Mouse (Mus musculus) cerebellum, postnatal 10 days (tissue): ENCODE results near the gene Idh3g.

Experiments used
- DNase-seq, 2 experiments: peaks; one replicate each; pipeline ENCODE4 v3.0.0; 2021; ENCODE audit warnings: mixed read lengths in 2 of 2

The Idh3g gene

DNA sequence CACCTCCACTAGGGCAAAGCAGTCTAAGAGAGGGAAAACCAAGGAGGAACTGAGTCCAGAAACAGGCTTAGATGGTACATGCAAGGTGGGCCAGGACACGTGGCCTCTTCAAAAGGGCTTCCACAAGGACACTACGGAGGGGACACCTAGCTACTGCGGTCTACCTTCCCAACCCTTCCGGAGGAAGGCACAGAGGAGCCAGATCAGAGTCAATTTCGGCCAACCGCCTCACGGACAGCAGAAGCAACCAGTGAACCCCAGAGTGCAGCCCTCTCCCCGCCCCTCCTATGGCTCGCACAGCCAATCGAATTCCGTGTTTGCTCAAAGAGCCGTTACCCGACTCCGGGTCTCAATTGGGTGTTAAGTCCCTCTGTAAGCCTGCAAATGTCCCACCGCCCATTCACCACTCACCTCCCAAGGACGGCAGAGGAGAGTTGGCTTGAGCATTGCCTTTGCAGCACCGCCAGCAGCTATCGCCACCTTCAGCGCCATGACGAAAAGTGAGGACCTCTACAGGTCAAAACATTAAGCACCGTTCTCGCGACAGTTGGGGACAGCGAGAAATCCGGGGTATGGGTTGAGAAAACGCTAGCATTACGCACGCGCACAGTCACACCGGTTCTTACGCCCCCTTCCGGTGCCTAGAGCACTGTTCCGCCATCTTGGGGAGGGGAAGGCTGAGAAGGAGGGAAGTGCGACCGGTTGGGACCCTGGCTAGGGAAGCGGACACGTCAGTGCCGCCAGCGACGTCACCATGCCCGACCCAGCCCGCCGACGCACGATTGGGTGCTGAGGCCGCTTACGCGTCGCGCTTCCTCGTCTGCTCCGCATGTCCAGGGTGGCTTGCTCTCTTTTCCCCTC, at the start of gene Idh3g, which contains the start of gene Ssr4:
TSS of gene Idh3g (minus strand) at position 534 of the 861 bp plus-strand sequence.
TSS of gene Ssr4 (plus strand) at position 665 of the 861 bp plus-strand sequence.
- DNase-seq, result peak; percentile 92 to 94

DNA sequence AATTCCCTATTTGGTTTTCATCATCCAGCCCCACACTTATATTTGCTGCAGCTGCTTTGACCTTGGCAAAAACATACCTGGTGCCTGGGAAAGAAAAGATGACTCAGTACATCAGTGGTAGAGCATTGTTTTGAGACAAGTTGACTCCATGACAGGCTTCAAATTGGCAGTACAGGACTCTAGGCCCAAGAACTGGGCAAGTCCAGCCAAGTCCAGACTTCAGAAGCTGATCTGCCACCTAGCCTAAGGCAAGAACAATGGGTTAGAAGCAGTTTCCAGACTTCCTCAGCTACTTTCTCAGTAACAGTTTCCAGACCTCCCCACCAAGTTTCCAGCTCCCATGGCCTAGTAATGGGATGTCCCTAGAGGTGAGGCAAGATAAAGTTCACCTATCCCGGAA, 49.0 kb upstream of the Idh3g start:
- no peak for DNase-seq

DNA sequence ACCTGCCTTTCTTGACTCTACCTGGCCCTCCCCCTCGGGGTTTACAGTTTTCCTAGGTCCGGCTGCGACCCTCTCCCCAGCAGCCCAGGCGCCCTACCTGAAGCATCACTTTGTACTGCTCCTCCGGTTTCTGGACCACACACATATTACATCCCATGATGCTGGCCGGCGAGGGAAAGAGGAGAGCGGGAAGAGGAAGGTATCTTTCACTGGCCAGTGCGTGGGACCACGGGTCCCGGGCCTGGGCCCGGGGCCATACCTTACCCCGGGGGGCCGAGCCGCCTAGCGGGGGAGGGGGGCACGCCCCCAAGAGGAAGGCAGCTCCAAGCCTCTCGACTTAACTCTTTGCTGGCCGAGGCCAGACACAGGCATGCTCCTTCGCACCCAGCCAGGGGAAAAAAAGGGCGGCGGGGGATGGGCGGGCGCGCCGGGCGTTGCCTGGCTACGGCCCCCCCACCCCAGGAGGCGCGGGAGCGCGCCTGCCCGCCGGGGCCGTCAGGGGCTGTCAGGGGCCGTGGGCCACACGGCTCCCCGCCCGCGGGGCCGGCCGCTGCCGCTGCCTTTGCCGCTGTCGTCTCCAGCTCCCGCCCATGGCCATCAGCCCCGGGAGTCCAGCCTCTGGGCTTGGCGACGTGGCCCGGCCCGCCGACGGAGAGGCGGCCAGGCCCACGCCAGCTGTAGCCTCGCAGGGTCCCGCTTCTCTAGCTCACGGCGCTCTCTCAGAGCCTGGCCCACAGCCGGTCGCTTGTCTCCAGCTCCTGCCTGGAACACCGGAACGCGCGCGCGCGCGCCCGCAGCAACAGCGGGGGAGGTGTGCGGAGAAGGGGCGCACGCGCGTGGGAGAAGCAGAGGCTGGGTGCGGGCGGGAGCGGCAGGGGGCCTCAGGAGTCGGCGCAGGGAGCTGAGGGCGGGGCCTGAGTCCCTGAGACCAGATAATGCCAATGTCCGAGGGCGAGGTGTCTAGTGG, 37.8 kb upstream of the Idh3g start, which contains the start of gene Pdzd4:
TSS of gene Pdzd4 (minus strand) at position 785 of the 967 bp plus-strand sequence.
- DNase-seq, result peak; percentile 85

DNA sequence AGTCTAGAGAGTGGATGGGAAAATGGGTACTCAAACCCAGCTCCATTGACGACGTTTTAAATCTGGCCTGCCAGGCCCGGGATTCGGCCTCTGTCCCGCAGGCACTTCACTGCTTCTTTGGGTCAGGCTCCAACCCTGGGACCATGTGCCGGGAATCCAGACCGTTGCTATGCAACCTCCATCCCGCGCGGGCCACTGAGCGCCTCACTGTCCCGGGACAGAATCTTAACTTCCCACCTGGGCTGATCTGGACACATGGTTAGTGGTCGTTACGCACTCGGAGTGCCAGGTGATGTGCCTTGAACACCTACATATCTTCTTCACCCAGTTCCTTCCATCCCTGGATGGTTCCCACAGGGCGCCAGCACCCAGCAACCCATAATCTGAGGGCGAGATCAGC, 37.0 kb upstream of the Idh3g start:
- peak; percentile 28 to 31 for DNase-seq

DNA sequence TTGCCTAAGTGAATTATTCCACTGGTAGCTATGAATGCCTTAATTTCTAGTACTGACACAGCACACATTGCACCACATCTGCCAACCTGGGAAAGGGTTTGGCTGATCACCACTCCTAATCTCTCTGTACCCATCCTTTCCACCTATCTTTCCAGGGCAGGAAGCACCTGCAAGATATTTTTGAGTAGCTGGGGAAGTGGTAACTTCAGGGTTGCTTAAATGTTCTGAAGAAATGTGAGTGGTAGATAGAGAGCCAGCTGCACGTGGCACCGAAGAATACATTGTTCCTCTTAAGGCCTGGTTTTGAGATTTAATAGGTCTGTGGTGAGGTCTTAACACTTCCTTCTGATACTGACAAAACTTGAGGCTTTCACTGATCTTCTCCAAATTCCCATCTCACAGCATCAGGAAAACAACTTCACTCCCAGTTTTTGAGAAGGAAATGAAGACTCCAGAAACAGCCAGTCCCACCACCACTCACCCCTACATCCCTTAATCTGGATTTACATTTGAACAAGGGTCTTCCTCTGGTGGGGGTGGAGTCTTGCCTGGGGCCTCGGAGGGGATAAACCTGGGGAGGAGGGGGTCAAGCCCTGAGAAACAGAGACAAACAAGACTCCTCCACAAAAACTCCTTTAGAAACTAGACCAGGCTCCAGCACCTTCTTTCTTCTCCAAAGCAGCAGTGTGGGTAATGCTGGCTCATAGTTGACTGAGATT, 30.1 kb upstream of the Idh3g start:
- no peak for DNase-seq

DNA sequence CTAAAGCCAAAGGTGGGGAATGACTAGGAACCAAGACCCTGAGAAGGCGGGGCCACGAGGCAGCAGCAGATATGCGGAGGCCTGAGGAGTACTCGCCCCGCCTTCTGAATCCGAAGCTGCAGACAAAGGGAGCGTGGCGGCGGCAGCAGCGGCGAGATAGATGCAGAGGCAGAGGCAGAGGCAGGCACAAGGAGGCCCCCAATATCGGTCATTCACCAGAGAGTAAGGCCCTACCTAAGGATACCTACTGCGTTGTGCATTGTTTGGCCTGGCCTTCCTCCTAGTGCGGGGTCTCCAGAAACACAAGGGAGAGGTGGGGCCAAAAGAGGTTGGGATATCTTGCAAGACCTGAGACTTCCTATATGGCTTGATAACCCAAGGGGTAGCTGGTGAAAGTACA, 28.4 kb upstream of the Idh3g start:
- DNase-seq, result peak; percentile 48 to 50

DNA sequence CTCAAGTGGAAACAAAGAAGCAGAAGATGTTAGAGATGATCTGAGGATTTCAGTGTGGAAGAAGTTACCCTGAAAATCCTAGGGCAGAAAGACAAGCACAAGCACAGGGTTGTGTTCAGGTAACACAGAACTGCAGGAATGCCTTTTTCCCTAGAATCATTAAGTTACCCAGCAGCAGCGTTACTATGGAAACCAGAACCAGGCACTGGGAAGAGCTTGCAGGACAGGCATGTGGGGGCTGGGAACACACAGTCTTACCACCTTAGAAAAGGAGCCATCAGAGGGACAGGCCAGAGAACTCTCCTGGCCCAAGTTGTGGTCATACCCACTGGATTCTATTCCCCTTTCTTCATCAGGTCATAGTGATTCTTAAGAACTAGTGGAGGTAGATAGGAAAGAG, 19.1 kb upstream of the Idh3g start:
- no peak for DNase-seq

DNA sequence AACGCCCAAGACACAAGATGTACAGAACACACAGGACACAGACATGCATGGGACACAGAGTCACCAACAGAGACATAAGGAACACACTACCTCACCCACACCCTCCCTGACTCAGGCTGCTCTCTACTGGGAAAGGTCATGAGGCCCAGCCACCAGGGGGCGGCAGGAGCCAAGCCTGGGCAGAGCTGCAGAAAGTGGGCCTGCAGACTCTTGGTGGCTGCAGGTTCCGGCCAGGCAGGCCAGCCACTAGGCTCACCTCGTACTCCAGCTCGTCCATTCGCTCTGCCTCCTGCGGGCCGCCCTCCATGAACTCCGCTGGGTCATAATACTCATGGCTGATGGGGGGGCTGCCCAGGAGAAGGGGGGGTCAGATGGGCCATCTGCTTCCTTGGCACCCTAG, 11.8 kb upstream of the Idh3g start:
- peak; percentile 86 to 88 for DNase-seq

DNA sequence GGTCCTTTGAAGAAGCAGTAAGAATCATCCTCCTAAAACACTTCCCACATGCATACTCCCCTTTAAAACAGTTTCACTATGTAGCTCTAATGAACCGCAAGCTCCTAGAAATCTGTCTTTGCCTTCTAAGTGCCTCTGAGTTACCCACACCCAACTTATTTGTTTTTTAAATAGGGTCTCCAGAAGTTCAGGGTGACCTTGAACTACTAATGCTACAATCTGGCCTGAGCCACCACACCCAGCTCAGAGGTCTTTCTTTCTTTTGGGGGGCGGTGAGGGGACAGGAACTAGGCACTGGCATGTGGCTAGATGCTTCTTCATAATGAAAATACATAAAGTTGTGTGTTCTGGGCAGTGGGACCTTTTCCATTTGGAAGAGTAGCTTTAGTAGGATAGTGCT, 10.8 kb upstream of the Idh3g start:
- no peak for DNase-seq

DNA sequence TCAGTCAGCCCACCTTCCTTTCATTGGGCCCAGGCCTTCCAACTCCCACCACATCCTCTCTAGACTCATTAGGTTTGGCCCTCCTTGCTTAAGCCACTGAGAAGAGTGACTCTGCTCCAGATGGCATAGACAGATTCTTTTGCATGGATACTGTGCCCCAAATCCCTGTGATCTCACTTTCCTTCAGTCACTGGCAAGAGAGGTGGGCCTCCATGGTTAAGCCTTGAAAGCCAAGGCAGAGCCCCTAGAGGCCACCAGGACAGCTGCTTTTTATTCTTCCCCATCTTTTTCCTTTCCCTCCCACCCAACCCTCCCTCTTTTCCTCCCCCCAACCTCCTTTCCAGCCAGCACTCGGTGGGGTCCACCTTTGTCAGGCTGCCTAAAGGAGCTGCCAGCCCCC, 6.8 kb upstream of the Idh3g start:
- no peak for DNase-seq

DNA sequence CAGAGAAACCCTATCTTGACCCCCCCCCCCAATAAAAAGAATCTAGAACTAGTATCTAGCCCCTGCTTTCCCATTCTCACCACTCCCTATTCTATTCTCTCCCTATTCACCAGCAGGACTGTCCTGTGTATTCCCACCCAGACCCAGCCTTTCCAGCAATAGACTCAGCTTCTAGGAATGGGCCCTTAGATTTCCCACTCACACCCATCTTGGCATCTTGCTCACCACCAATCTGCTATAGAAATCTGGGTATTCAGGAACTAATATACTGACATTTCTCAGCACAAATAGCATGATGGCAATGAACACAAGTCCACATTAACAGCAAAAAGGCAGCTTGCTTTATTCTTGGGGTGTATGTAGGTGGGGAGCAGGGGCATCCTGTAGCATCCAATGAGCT, 6.3 kb upstream of the Idh3g start:
- DNase-seq, result no peak

DNA sequence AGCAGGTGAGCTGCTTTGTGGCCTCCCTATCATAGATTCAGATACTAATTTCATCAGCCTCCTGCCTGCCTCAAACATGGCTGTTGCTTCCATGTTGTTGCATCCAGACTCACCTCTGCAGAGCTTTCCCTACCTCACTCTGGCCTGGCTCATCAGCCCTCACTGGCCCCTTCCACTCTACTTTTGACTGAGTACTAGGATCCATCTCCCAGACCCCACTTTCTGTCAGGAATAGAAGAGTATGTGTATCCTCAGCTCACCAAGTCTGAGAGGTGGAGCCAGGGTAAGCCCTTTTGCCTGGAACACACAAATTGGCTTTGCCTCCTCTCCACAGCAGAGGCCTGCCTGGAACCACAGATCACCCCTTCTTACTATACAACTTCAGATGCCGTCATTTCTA, 1.8 kb upstream of the Idh3g start:
- no peak for DNase-seq

DNA sequence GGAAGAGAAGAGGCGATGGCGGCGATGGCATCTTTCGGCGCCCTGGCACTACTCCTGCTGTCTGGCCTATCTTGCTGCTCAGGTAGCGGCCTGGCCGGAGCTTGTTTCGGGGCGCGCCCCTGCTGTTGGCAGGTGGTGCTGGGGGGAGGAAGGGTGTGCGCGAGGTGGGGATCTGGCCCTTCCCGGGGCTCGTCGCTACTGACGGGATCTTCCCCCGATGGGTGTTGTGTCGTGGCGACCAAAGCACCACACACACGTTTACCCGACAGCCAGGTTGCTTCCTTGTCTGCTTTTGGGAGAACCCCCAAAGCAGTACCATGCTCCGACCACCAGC, 495 bp upstream of the Idh3g start:
- no peak for DNase-seq

DNA sequence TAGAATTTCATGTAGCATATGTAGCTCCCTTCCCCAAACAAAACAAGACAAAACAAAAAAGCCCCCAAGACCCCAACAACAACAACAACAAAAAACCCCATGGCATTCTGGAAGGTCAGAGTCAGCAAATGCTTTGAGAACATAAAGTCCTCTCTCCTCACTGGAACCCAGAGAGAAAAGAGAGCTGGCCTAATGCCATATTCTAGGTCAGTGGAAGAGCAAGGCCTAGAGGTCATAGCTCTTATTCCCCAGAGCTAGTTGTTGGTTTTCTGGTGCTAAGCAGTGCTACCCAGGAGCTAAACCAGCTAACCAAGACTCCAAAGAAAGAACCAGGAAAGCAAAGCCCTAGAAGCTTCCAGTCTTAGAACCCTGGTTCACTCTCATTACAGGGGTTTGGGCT, 1.0 kb downstream of the Idh3g start:
- no peak for DNase-seq

DNA sequence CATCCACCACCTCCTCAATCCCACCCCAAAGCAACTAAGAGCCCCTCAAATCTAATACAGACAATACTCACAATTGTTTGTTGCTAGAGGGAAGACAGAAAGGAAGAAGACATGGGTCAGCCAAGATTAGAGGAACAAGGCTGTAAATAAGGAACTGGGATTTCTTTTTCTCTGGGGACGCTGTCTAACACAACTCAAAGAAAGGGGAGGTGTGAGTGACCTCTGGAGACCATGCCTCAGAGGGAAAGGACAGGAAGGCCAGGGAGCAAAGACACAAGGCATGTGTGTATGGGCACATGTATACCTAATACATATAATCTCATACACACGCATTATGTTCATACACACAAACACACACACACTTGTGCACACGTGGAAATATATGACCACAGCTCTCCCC, 4.5 kb downstream of the Idh3g start:
- DNase-seq, result no peak

DNA sequence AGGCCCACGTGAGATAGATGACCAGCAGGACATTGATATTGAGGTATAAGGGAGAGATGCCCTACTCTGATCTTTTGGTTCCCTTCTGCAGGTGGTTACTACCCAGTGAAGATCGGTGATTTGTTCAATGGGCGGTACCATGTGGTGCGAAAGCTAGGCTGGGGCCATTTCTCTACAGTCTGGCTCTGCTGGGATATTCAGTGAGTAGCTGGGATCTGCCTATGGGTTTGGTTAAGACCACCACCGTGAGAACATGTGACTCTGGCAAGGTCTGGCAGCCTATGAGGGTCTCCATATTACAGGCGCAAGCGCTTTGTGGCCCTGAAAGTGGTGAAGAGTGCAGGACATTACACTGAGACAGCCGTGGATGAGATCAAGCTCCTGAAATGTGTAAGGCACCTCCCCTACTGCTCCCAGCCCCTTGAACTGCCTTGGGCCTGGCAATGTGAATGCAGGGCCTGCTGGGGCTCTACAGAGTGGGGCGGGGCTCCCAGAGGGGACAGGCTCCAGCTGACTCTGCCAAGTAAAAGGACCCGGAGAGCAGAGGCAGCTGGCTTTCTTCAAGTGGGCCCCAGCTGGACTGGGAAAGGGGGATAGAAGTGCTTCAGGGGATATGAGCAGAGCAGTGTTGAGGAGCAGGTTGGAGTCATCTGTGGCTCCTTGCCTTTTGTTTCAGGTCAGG, 11.8 kb downstream of the Idh3g start:
- peak in 1 of 2 experiments; percentile 32 for DNase-seq

DNA sequence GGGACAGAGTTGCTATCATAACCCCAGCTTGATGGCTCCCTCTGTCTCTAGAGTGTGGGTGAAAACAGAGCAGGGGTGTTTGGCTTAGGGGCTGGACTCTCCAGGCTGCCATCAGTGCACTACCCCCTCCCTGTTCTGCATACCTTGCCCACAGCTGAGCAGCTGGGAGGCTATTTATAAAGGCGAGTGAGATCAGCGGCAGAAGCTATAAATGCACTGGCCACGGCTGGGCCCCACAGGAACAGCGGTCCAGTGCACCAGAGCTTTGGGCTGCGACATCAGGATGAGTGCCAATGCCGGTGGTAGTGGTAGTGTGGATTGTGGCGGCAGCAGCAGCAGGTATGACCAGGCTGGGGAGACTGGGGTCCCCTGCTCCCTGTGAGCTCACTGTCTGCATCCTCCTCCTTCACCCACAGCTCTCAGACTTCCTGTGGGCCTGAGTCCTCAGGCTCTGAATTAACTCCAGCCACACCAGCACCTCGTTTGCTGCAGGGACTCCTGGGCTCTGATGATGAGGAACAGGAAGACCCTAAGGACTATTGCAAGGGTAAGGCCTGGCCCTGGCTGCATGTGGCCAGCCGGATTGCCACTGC, 12.4 kb downstream of the Idh3g start, which contains the start of gene Srpk3:
TSS of gene Srpk3 (plus strand) at position 238 of the 593 bp plus-strand sequence.
- no peak for DNase-seq

DNA sequence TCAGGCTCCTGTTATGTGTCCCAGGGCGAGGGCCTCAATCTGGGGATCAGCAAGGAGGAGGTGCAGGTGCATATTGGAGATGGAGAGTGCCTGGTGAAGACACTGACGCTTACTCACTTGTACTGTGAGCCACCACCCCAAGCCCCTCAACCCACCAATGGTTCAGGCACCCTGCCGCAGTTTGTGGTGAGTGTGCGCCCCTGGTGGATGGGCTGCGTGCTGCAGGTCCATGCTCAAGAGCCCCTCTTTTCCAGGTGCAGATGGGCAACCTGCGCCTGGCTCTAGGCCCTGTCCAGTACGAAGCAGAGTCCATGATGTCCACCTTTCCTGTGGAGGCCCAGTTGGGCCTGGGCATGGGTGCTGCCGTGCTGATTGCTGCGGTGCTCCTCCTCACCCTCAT, 19.4 kb downstream of the Idh3g start:
- DNase-seq, result peak; percentile 41 to 43

DNA sequence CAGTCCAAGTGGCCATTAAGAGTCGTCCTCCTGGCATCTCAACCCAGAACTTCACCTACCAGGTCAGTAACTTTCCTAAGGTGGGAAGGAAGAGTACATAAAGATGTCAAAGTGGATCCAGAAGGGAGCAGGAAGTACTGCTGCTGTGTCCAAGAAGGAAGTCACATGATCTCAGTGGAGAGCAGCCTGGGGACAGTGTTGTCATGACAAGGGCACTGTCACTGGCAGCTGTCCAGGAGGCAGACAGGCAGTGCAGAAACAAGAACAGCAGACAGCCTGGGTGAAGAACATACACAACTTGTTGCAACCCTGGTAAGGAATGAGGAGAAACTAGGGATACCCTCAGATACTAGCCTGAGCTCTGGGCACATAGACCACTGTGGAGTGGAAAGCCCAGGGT, 21.4 kb downstream of the Idh3g start:
- DNase-seq, result peak; percentile 52

DNA sequence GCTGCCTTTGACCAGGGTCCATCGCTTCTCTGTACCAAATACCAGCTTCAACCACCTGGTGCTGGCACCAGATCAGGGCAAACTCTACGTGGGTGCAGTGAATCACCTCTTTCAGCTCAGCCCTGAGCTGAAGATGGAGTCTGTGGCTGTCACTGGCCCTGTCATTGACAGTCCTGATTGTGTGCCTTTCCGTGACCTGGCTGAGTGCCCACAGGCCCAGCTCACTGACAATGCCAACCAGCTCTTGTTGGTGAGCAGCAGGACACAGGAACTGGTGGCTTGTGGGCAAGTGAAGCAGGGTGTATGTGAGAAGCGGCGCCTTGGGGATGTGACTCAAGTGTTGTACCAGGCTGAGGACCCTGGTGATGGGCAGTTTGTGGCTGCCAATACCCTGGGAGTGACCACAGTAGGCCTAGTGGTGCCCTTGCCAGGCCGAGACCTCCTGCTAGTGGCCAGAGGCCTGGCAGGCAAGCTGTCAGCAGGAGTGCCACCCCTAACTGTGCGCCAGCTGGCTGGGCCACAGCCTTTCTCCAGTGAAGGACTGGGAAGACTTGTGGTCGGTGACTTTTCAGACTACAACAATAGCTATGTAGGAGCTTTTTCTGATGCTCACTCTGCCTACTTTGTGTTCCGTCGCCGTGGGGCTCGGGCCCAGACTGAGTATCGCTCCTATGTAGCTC, 27.9 kb downstream of the Idh3g start:
- peak; percentile 70 for DNase-seq
